Mouse (Mus musculus) CH12.LX (cell line): ENCODE results near the gene P2rx4. TPM values are rescaled to one million over a fixed set of nuclear protein-coding genes. Genes with fewer than 3 reads are reported as not detected.

Experiments
- DNase-seq: peaks from one replicate; pipeline ENCODE4 v3.0.0-alpha.2; 2013; ENCODE audit errors: extremely low read depth
- H3K27ac ChIP-seq: 2 replicates; pipeline ENCODE4 v1.5.1; 2012; ENCODE audit warnings: low read depth, mild to moderate bottlenecking, control low read depth, moderate library complexity; ENCODE audit not compliant: insufficient read depth
- H3K27me3 ChIP-seq: replicated peaks from 2 replicates; pipeline ENCODE3; 2012; ENCODE audit warnings: inconsistent platforms
- H3K36me3 ChIP-seq, 2 experiments: replicated peaks in 1 of 2; 2 replicates each; pipeline versions ENCODE3 to v1.6.1; 2012; ENCODE audit warnings: inconsistent platforms in 1 of 2, low read length in 1 of 2, mild to moderate bottlenecking in 1 of 2, mixed read lengths in 1 of 2, moderate library complexity in 1 of 2; ENCODE audit not compliant: control insufficient read depth in 1 of 2, insufficient read depth in 1 of 2
- H3K4me1 ChIP-seq, 2 experiments: 2 replicates each; pipeline ENCODE4 v1.6.1; 2012; ENCODE audit warnings: inconsistent platforms in 1 of 2, moderate library complexity in 1 of 2; ENCODE audit not compliant: insufficient read depth in 2 of 2, control insufficient read depth in 1 of 2
- H3K4me2 ChIP-seq: 2 replicates; pipeline ENCODE4 v1.6.1; 2012; ENCODE audit warnings: low read depth, mild to moderate bottlenecking, control low read depth; ENCODE audit not compliant: poor library complexity, insufficient read depth, severe bottlenecking
- H3K4me3 ChIP-seq, 3 experiments: fragments of 150-350 bp in 1 of 3; sonication (generic) in 1 of 3; replicated peaks in 1 of 3; 2 replicates each; pipeline versions ENCODE3 to v1.5.1; 2011 to 2012; ENCODE audit warnings: low read depth in 2 of 3, low read length in 2 of 3, mild to moderate bottlenecking in 2 of 3, moderate library complexity in 2 of 3, control low read depth in 1 of 3, improper control_type of control experiment in 1 of 3, inconsistent platforms in 1 of 3, mixed read lengths in 1 of 3; ENCODE audit not compliant: poor library complexity in 1 of 3
- H3K79me2 ChIP-seq: replicated peaks from 2 replicates; pipeline ENCODE4 v1.6.1; 2012; ENCODE audit warnings: mild to moderate bottlenecking, moderate library complexity; ENCODE audit not compliant: control insufficient read depth, poor library complexity, insufficient read depth, severe bottlenecking; ENCODE audit errors: extremely low read depth
- H3K9ac ChIP-seq: 2 replicates; pipeline ENCODE4 v1.6.1; 2012; ENCODE audit warnings: low read depth, mild to moderate bottlenecking, control low read depth, moderate library complexity; ENCODE audit not compliant: insufficient read depth
- H3K9me3 ChIP-seq: replicated peaks from 2 replicates; pipeline ENCODE3; 2012; ENCODE audit warnings: low read length, inconsistent platforms, mixed read lengths
- CHD1 ChIP-seq: IDR thresholded peaks from 2 replicates; pipeline ENCODE4 v1.6.1; 2012; ENCODE audit warnings: low read depth, low read length, improper control_type of control experiment, inconsistent platforms
- CHD2 ChIP-seq: IDR thresholded peaks from 2 replicates; pipeline ENCODE4 v1.6.1; 2011; ENCODE audit warnings: low read length, improper control_type of control experiment
- JUND ChIP-seq: conservative IDR thresholded peaks from 2 replicates; pipeline ENCODE4 v1.6.1; 2011; ENCODE audit warnings: low read depth, low read length, improper control_type of control experiment
- MAFK ChIP-seq: IDR thresholded peaks from 2 replicates; pipeline ENCODE4 v1.6.1; 2011; ENCODE audit warnings: low read length, improper control_type of control experiment; ENCODE audit not compliant: insufficient replicate concordance
- MAX ChIP-seq: IDR thresholded peaks from 2 replicates; pipeline ENCODE4 v1.6.1; 2011; ENCODE audit warnings: low read length, improper control_type of control experiment
- MAZ ChIP-seq: IDR thresholded peaks from 2 replicates; pipeline ENCODE4 v1.6.1; 2012; ENCODE audit warnings: low read depth, mild to moderate bottlenecking, inconsistent platforms, low read length, improper control_type of control experiment, moderate library complexity
- MEF2A ChIP-seq: IDR thresholded peaks from 2 replicates; pipeline ENCODE4 v1.6.1; 2014; ENCODE audit warnings: low read depth, mild to moderate bottlenecking, inconsistent platforms, low read length, improper control_type of control experiment, borderline replicate concordance
- POLR2AphosphoS2 ChIP-seq: IDR thresholded peaks from 2 replicates; pipeline ENCODE4 v1.6.1; 2011; ENCODE audit warnings: low read depth, low read length, improper control_type of control experiment
- SIN3A ChIP-seq: IDR thresholded peaks from 2 replicates; pipeline ENCODE4 v1.6.1; 2012; ENCODE audit warnings: low read length, improper control_type of control experiment, inconsistent platforms
- SMC3 ChIP-seq: IDR thresholded peaks from 2 replicates; pipeline ENCODE4 v1.6.1; 2011; ENCODE audit warnings: low read depth, low read length, improper control_type of control experiment
- TBP ChIP-seq: conservative IDR thresholded peaks from 2 replicates; pipeline ENCODE4 v1.6.1; 2011; ENCODE audit warnings: low read depth, low read length, improper control_type of control experiment
- TCF12 ChIP-seq: IDR thresholded peaks from 2 replicates; pipeline ENCODE4 v1.6.1; 2014; ENCODE audit warnings: low read depth, mild to moderate bottlenecking, inconsistent platforms, low read length, improper control_type of control experiment
- UBTF ChIP-seq: IDR thresholded peaks from 2 replicates; pipeline ENCODE4 v1.6.1; 2012; ENCODE audit warnings: low read depth, mild to moderate bottlenecking, inconsistent platforms, low read length, improper control_type of control experiment, moderate library complexity
- USF1 ChIP-seq: IDR thresholded peaks from 2 replicates; pipeline ENCODE4 v1.6.1; 2014; ENCODE audit warnings: low read depth, mild to moderate bottlenecking, inconsistent platforms, low read length, improper control_type of control experiment
- USF2 ChIP-seq: conservative IDR thresholded peaks from 2 replicates; pipeline ENCODE4 v1.6.1; 2011; ENCODE audit warnings: low read depth, low read length, improper control_type of control experiment
- ZKSCAN1 ChIP-seq: IDR thresholded peaks from 2 replicates; pipeline ENCODE4 v1.6.1; 2012; ENCODE audit warnings: low read depth, inconsistent platforms, low read length, improper control_type of control experiment, borderline replicate concordance
- ZMIZ1 ChIP-seq: IDR thresholded peaks from 2 replicates; pipeline ENCODE4 v1.6.1; 2012; ENCODE audit warnings: low read depth, mild to moderate bottlenecking, inconsistent platforms, low read length, improper control_type of control experiment
- dilution Hi-C: fragments of 300-500 bp; cut with MboI; formaldehyde crosslinking; loops from 2 replicates; pipeline ENCODE4 v1.14.3; 2020; ENCODE audit warnings: low sequenced_read_pairs; ENCODE audit not compliant: extremely low pct_unique_long_range_greater_than_20kb, extremely low pct_ligation_motif_present
- in situ Hi-C: fragments of 300-500 bp; cut with MboI; formaldehyde crosslinking; loops from 3 replicates; pipeline ENCODE4 v1.14.3; 2019; ENCODE audit warnings: low sequenced_read_pairs, low pct_ligation_motif_present, low pct_unique_long_range_greater_than_20kb, mixed read lengths
- polyA plus RNA-seq: library from polyadenylated mRNA; unstranded; fragments of >175 nt; gene quantifications from 2 replicates; pipeline ENCODE4 v1.2.1, GENCODE M21; 2012; ENCODE audit warnings: low read depth; ENCODE audit not compliant: insufficient read length
- total RNA-seq, 2 experiments: library from RNA; depleted of rRNA; stranded (reverse); fragments of 300-350 nt in 1 of 2; fragments of >200 nt in 1 of 2; gene quantifications; 2 replicates each; pipeline ENCODE4 v1.2.3; 2012 to 2014

P2rx4 gene
- total and polyA plus RNA-seq, 3 experiments: 9.1 to 16.7 (median 11.0) TPM

DNA sequence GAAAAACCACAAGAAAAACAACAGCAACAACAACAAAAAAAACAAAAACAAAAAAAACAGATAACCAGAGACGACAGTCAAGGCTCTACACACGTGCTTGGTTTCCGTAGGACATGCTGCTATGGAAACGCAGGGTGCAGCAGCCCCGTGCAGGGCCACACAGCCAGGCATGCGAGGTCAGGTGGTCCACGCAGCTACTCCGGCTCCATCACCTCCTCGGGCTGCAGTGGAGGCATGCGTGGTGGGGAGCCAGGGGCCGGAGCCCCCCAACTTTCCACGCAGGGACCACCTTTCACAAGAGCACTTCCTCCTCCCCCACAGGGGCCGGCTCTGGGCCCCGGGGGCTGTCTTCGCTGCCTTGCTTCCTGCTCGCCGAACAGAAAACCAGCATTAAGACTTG, 26.5 kb downstream of the P2rx4 start:
- no peak for DNase-seq
- dilution Hi-C loops: no loop called here
- Histone ChIP-seq H3K9ac (no peak overlapping the region), H3K27me3 (no peaks in the 10 kb centered on the region), H3K9me3 (no peaks in the 10 kb centered on the region), H3K79me2 (no peaks in the 10 kb centered on the region), H3K4me2 (no peak overlapping the region), H3K4me3 (no peak overlapping the region), H3K36me3 (peaks cover 2 to 53% of the 10 kb centered on the region in 2 experiments), H3K27ac (no peak overlapping the region)
- TF ChIP-seq MAX: no peak
- TF ChIP-seq USF2: no peak
- no peak for TF ChIP-seq TCF12
- TF ChIP-seq UBTF: no peak
- TF ChIP-seq MAFK: no peak
- TF ChIP-seq CHD1: no peak
- no peak for TF ChIP-seq ZKSCAN1
- no peak for TF ChIP-seq USF1
- no peak for TF ChIP-seq MAZ
- no peak for TF ChIP-seq TBP
- no peak for TF ChIP-seq JUND
- TF ChIP-seq CHD2: no peak
- TF ChIP-seq MEF2A: no peak
- TF ChIP-seq SMC3: no peak
- no peak for TF ChIP-seq SIN3A
- TF ChIP-seq POLR2AphosphoS2: no peak
- TF ChIP-seq, all 38 proteins: peak for 0
- in situ Hi-C loops: no loop called here
- peaks cover 6 to 28% of the 10 kb centered on the region in 2 experiments; a peak in 3 of 4 replicates for H3K4me1 ChIP-seq

DNA sequence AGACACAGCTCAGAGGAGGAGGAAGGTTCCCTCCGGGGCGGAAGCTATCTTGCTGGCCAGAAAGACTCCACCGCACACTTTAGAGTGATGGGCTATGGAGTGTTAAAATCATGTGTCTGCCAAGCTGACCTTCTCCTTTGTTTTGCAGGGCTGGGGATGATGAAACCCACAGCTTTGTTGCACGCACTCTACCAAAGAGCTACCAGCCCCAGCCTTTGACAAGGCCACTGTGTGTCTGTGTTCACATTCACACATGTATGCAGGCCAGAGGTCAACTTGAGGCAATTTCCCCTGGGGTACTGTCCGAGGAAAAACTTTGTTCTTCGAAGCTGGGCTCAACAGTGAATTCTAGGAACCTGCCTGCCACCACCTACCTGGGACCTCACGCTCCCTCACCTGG, 28.5 kb downstream of the P2rx4 start:
- Histone ChIP-seq H3K4me3 (no peak overlapping the region), H3K27me3 (no peaks in the 10 kb centered on the region), H3K9ac (no peak overlapping the region), H3K4me1 (peaks cover 6 to 28% of the 10 kb centered on the region in 2 experiments; a peak in 3 of 4 replicates), H3K9me3 (no peaks in the 10 kb centered on the region), H3K36me3 (peaks cover 3 to 52% of the 10 kb centered on the region in 2 experiments), H3K79me2 (no peaks in the 10 kb centered on the region), H3K4me2 (no peak overlapping the region), H3K27ac (no peak overlapping the region)
- TF ChIP-seq ZMIZ1 (no peak), UBTF (no peak), ZKSCAN1 (no peak), POLR2AphosphoS2 (no peak), SMC3 (no peak), CHD2 (no peak), MAFK (no peak)
- no peak for DNase-seq
- dilution Hi-C loops (no loop called here), in situ Hi-C loops (no loop called here)
